Mouse (Mus musculus): ENCODE data around the gene Traf1.
A peak's percentile ranks its signal among the peaks of the same experiment; 100 is the strongest.

Traf1 gene

GRCm38 (mm10) chr2:34961481-34962036 is at the start of gene Traf1:
TSS of gene Traf1 (minus strand) at chr2:34961772.
- peak; percentile 50 to 75 for DNase-seq (ENCODE audit: low spot score in 2 of 2)

- DNase-seq (ENCODE audit: low spot score in 2 of 2) = no peak
Measured at GRCm38 (mm10) chr2:34998956-34999355, 37.4 kb upstream of the Traf1 start.

GRCm38 (mm10) chr2:34996506-34996905 is 34.9 kb upstream of the Traf1 start:
- DNase-seq (ENCODE audit: low spot score in 2 of 2) = no peak

GRCm38 (mm10) chr2:34993696-34994356 is 32.3 kb upstream of the Traf1 start:
- no peak for DNase-seq (ENCODE audit: low spot score in 2 of 2)

- DNase-seq (ENCODE audit: low spot score in 2 of 2) = no peak
Measured at GRCm38 (mm10) chr2:34992729-34993695, 31.4 kb upstream of the Traf1 start.

- DNase-seq (ENCODE audit: low spot score in 2 of 2) = no peak
Measured at GRCm38 (mm10) chr2:34991966-34992365, 30.4 kb upstream of the Traf1 start.

GRCm38 (mm10) chr2:34989749-34990148 is 28.2 kb upstream of the Traf1 start:
- DNase-seq (ENCODE audit: low spot score in 2 of 2) = no peak

GRCm38 (mm10) chr2:34987595-34987994 is 26.0 kb upstream of the Traf1 start:
- DNase-seq (ENCODE audit: low spot score in 2 of 2) = no peak

GRCm38 (mm10) chr2:34984885-34985284 is 23.3 kb upstream of the Traf1 start:
- no peak for DNase-seq (ENCODE audit: low spot score in 2 of 2)

- DNase-seq (ENCODE audit: low spot score in 2 of 2) = no peak
Measured at GRCm38 (mm10) chr2:34982906-34983698, 21.5 kb upstream of the Traf1 start.

GRCm38 (mm10) chr2:34982096-34982724 is 20.6 kb upstream of the Traf1 start:
- DNase-seq (ENCODE audit: low spot score in 2 of 2) = no peak

- DNase-seq (ENCODE audit: low spot score in 2 of 2) = no peak
Measured at GRCm38 (mm10) chr2:34979459-34980011, 18.0 kb upstream of the Traf1 start.

GRCm38 (mm10) chr2:34978226-34978625 is 16.7 kb upstream of the Traf1 start:
- DNase-seq (ENCODE audit: low spot score in 2 of 2) = no peak

GRCm38 (mm10) chr2:34976945-34977658 is 15.5 kb upstream of the Traf1 start:
- no peak for DNase-seq (ENCODE audit: low spot score in 2 of 2)

GRCm38 (mm10) chr2:34976447-34976846 is 14.9 kb upstream of the Traf1 start:
- DNase-seq (ENCODE audit: low spot score in 2 of 2) = peak in 1 of 2 experiments; percentile 32

GRCm38 (mm10) chr2:34973087-34973486 is 11.5 kb upstream of the Traf1 start:
- DNase-seq (ENCODE audit: low spot score in 2 of 2) = no peak

- no peak for DNase-seq (ENCODE audit: low spot score in 2 of 2)
Measured at GRCm38 (mm10) chr2:34971080-34971888, 9.7 kb upstream of the Traf1 start.

- DNase-seq (ENCODE audit: low spot score in 2 of 2) = peak; percentile 65 to 89
Measured at GRCm38 (mm10) chr2:34970092-34970750, 8.6 kb upstream of the Traf1 start.

GRCm38 (mm10) chr2:34969166-34969565 is 7.6 kb upstream of the Traf1 start:
- DNase-seq (ENCODE audit: low spot score in 2 of 2) = no peak

Data from spleen, postnatal 4 days (tissue).